ENCODE assay signal across 8 mouse cellular contexts in the genomic region with DNA sequence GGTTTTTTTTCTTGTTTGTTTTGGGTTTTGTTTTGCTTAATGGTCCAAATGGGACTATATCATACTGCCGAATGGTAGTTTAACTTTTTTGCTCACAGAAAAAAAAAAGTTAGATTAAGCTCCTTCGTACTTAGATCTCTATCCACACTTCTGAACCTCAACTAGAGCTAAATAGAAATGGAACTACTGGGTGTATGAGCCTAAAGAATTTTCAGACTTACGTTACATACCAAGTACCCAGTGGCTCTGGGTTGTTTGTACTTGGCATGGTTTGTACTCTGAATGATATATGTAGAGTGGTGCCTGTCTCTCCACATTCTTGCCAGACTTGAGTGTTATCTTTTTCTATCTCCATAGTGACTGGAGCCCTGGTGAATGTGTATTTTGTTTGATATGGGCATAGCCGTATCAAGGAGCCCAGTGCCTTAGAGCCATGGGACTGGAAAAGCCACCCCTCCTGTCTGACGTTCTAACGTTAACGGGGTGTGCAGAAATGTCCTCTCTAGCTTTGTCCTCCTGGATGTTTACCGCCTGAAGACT. TPM values are rescaled to one million over a fixed set of nuclear protein-coding genes. Genes with fewer than 3 reads are reported as not detected.
DNase-seq lines count a peak whose midpoint lies in the region; ATAC-seq and TF ChIP-seq lines count a peak whose summit lies in the region.

No protein-coding gene starts in this region.

- peak overlapping the region; percentile 31; the same call in 1 of the 2 replicates for H3K9ac ChIP-seq in CH12.LX (ENCODE audit: insufficient read depth, low read depth)
- H3K9ac ChIP-seq in forebrain, embryonic 11.5 days (ENCODE audit: low read length) = no peak overlapping the region

- TF ChIP-seq RAD21 in CH12.LX (IDR thresholded peaks at IDR 0.05; ENCODE audit: low read depth, low read length) = no peak

- dilution Hi-C loops in CH12.LX (cut with MboI; ENCODE audit: extremely low pct_ligation_motif_present, extremely low pct_unique_long_range_greater_than_20kb, low sequenced_read_pairs) = no loop called here

- peak; percentile 17 for DNase-seq in cerebellum, adult 9-11 months
- DNase-seq in cerebellum, postnatal 14 days = no peak
- DNase-seq in CH12.LX (ENCODE audit: extremely low read depth) (no peak), liver (peak; percentile 37)
- DNase-seq in forebrain, embryonic 11.5 days (ENCODE audit: low spot score) = no peak
- no peak for DNase-seq in urinary bladder, postnatal 14 days (ENCODE audit: low spot score)
- DNase-seq in kidney, postnatal 36 days = no peak

- H3K79me2 ChIP-seq in CH12.LX (replicated peaks; ENCODE audit: control insufficient read depth, extremely low read depth, insufficient read depth, poor library complexity, severe bottlenecking) = no peaks in the 10 kb centered on the region

- ATAC-seq in forebrain, embryonic 11.5 days (replicated peaks; ENCODE audit: low FRiP score) = peak; percentile 45

- no peak; the same call in 1 of the 2 replicates for TF ChIP-seq POLR2A in CH12.LX (IDR thresholded peaks at IDR 0.05; ENCODE audit: low read depth, low read length)
- no peak for TF ChIP-seq POLR2A in small intestine, adult 2 months (IDR thresholded peaks at IDR 0.05; ENCODE audit: low read depth, low read length)

- H3K27ac ChIP-seq in CH12.LX (ENCODE audit: insufficient read depth, low read depth) = no peak overlapping the region
- H3K27ac ChIP-seq in forebrain, embryonic 11.5 days (ENCODE audit: low read depth, low read length) = no peak overlapping the region
- no peak overlapping the region for H3K27ac ChIP-seq in small intestine, adult 2 months (ENCODE audit: insufficient read depth, low read depth, low read length)

- peak overlapping the region; percentile 56 for H3K4me2 ChIP-seq in CH12.LX (ENCODE audit: insufficient read depth, low read depth, poor library complexity, severe bottlenecking)
- H3K4me2 ChIP-seq in forebrain, embryonic 11.5 days (ENCODE audit: low read depth, low read length, severe bottlenecking) = peak overlapping the region; percentile 79; the same call in 1 of the 2 replicates

- no peak for TF ChIP-seq CTCF in CH12.LX (conservative IDR thresholded peaks at IDR 0.05 in 1 of 2, IDR thresholded peaks at IDR 0.05 in 1 of 2; ENCODE audit: low read depth in 2 of 2, low read length in 2 of 2)
- TF ChIP-seq CTCF in small intestine, adult 2 months (IDR thresholded peaks at IDR 0.05; ENCODE audit: extremely low read depth, insufficient read length, insufficient replicate concordance, low read depth, low read length) = no peak

- peaks cover 7% of the 10 kb centered on the region for H3K9me3 ChIP-seq in CH12.LX (replicated peaks; ENCODE audit: low read length)
- H3K9me3 ChIP-seq in forebrain, embryonic 11.5 days (ENCODE audit: control insufficient read depth, low read length) = no peaks in the 10 kb centered on the region

- TF ChIP-seq EP300 in CH12.LX (IDR thresholded peaks at IDR 0.05; ENCODE audit: low read length) = no peak

- in situ Hi-C loops in CH12.LX (cut with MboI; ENCODE audit: low pct_ligation_motif_present, low pct_unique_long_range_greater_than_20kb, low sequenced_read_pairs) = no loop called here

- H3K4me3 ChIP-seq in CH12.LX (replicated peaks in 1 of 3; ENCODE audit: low read depth in 2 of 3, low read length in 2 of 3, poor library complexity in 1 of 3) = peak overlapping the region; percentile 47 to 66 (median 63)
- H3K4me3 ChIP-seq in forebrain, embryonic 11.5 days (ENCODE audit: low read depth, low read length) = peak overlapping the region; percentile 74
- peak overlapping the region; percentile 98 for H3K4me3 ChIP-seq in small intestine, adult 2 months (ENCODE audit: low read depth, low read length)

- WGBS in forebrain, embryonic 11.5 days = 71% methylated on average over 8 of the region's 8 CpGs
- 49% methylated on average over 8 of the region's 8 CpGs for WGBS in small intestine, adult 2 months

- peaks cover 0 to 1% of the 10 kb centered on the region in 2 experiments for H3K36me3 ChIP-seq in CH12.LX (replicated peaks in 1 of 2; ENCODE audit: control insufficient read depth in 1 of 2, insufficient read depth in 1 of 2, low read length in 1 of 2)
- H3K36me3 ChIP-seq in forebrain, embryonic 11.5 days (ENCODE audit: control insufficient read depth, insufficient read depth, low read length) = no peaks in the 10 kb centered on the region
- H3K36me3 ChIP-seq in small intestine, adult 2 months (ENCODE audit: control insufficient read depth, insufficient read depth, low read length) = no peaks in the 10 kb centered on the region

- peaks cover 6 to 22% of the 10 kb centered on the region in 2 experiments for H3K4me1 ChIP-seq in CH12.LX (ENCODE audit: control insufficient read depth in 1 of 2, insufficient read depth in 2 of 2)
- no peaks in the 10 kb centered on the region for H3K4me1 ChIP-seq in forebrain, embryonic 11.5 days (replicated peaks; ENCODE audit: control insufficient read depth, insufficient read depth, low read length)
- no peaks in the 10 kb centered on the region; the same call in 1 of the 2 replicates for H3K4me1 ChIP-seq in small intestine, adult 2 months (ENCODE audit: control insufficient read depth, insufficient read depth, insufficient read length, low read length)

- H3K27me3 ChIP-seq in CH12.LX (replicated peaks) = no peaks in the 10 kb centered on the region
- no peaks in the 10 kb centered on the region for H3K27me3 ChIP-seq in forebrain, embryonic 11.5 days (ENCODE audit: control insufficient read depth, insufficient read depth, low read length)
- no peaks in the 10 kb centered on the region for H3K27me3 ChIP-seq in small intestine, adult 2 months (ENCODE audit: control insufficient read depth, insufficient read depth, low read length)

TF ChIP-seq in CH12.LX, 34 proteins besides CTCF, POLR2A, EP300 and RAD21:
- TF ChIP-seq MAFK (IDR thresholded peaks at IDR 0.05; ENCODE audit: insufficient replicate concordance, low read length) (no peak), MAZ (IDR thresholded peaks at IDR 0.05; ENCODE audit: low read depth, low read length) (no peak), POLR2AphosphoS2 (IDR thresholded peaks at IDR 0.05; ENCODE audit: low read depth, low read length) (no peak), ZMIZ1 (IDR thresholded peaks at IDR 0.05; ENCODE audit: low read depth, low read length) (no peak), TBP (conservative IDR thresholded peaks at IDR 0.05; ENCODE audit: low read depth, low read length) (0 out of 2 replicates have a peak, but pooled peaks have one; percentile 37)
TF ChIP-seq in CH12.LX: peak in this region for 1.

RNA-seq across cellular contexts. Expression of a gene that starts 0.4 kb away (rescaled TPM):
- total RNA-seq in CH12.LX (2012; rRNA removed) = 8.9 and 13.5 TPM in 2 replicates
- total RNA-seq in CH12.LX (2014; rRNA removed) = 7.9 and 12.9 TPM in 2 replicates
- 8.2 and 9.6 TPM in 2 replicates for polyA plus RNA-seq in CH12.LX (2012; ENCODE audit: insufficient read length, low read depth)
- polyA plus RNA-seq in forebrain, embryonic 11.5 days (2014; fragmentation: Nextera tagmentation; extraction: Ambion mirVana) = 16.6 and 19.9 TPM in 2 replicates
- 17.5 and 30.4 TPM in 2 replicates for polyA plus RNA-seq in small intestine, adult 2 months (2012; rRNA removed)

Comparison
In these comparisons a context has a peak if more than half of its experiments do, and no peak if none do; other contexts are left out.
1. DNase-seq: peak in cerebellum, adult 9-11 months (single experiment) and liver (single experiment); none in cerebellum, postnatal 14 days (0 of 2), CH12.LX (single experiment), forebrain, embryonic 11.5 days (single experiment), urinary bladder, postnatal 14 days (single experiment) and kidney, postnatal 36 days (0 of 2).
2. Peak in every context shown above with its lines, with median percentiles within 50 percentile points of each other: H3K4me3 ChIP-seq.